Mouse (Mus musculus) cortical plate, adult 2 months (tissue): ENCODE measurements around the gene Gif.

Experiments
- CTCF ChIP-seq: fragments of 200-500 bp; IDR thresholded peaks from 2 replicates; pipeline ENCODE4 v1.5.1; 2011; ENCODE audit warnings: mild to moderate bottlenecking, control low read depth, low read length; ENCODE audit not compliant: insufficient read depth; ENCODE audit errors: extremely low read depth
- POLR2A ChIP-seq: fragments of 200-500 bp; IDR thresholded peaks from 2 replicates; pipeline ENCODE4 v1.6.1; 2011; ENCODE audit warnings: mild to moderate bottlenecking, low read length, control low read depth; ENCODE audit not compliant: insufficient read depth; ENCODE audit errors: extremely low read depth

DNA sequence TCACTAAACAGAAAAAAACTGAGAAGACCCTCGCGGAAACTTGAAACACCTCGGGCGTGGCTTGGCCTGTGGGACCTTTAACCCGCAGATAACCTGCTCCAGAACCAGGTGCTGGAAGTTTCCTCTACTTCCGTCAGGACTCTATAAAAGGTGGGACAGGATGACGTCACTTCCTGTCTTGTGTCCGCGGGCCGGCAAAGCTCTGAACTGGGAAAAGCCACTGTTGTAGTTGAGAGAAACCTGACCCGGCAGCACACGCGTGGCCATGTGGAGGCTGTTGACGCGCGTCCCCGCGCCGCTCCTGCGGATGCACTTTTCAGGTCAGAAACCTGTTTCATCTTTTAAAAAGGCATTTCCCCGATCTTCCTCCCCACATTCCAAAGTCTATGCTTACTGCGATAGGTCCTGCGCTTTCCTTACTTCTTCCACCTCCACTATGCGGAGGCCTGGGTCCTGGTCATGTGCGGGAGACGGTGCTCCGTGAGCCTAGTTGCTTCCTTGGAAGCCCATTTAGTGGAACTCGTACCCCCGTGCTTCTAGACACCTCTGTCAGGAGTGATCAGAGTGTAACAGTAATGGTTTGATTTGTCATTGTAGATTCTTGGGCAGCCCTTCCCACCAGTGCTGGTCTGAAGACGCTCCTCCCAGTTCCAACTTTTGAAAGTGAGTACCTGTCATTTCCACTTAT lies 23.0 kb downstream of the Gif start, which contains the start of gene Mrpl16:
- no peak for TF ChIP-seq CTCF
- peak; percentile 67 for TF ChIP-seq POLR2A
